In the genomic region with DNA sequence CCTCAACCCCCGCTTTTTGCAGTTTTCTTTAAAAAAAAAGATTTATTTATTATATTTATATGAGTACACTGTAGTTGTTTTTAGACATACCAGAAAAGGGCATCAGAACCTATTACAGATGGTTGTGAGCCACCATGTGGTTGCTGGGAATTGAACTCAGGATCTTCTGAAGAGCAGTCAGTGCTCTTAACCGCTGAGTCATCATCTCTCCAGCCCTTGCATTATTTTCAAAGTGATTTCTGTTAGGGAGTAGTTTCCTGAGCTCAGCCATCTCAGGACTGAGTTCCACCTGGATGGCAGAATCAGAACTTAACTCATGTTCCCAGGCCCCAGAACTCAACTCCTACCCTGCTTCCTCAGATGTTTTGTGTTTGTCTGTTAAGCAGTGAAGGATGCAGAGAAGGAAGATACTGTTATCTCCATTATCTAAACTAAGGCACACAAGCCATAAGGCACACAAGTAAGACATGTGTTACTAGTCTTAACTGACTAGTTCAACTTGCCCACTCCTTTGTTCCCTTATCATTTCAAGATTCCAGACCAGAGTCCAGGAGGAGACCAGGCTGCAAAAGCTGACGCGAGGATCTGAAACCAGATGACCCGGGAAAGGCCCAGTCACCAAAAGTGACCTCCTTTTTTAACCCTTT, we compare ENCODE assay signal across 10 mouse cellular contexts. TPM values are rescaled to one million over a fixed set of nuclear protein-coding genes. Genes with fewer than 3 reads are reported as not detected.
DNase-seq lines count a peak whose midpoint lies in the region; ATAC-seq and TF ChIP-seq lines count a peak whose summit lies in the region.
"Had no signal": no experiment of that assay in that cellular context is flagged by ENCODE, and none has a peak within 500 bp of the region (broad histone marks: within the 10 kb centered on the region; RNA-seq: fewer than 3 reads in every experiment).

No protein-coding gene starts in this region.

- peaks cover 15% of the 10 kb centered on the region; the same call in 1 of the 2 replicates for H3K36me3 ChIP-seq in heart, embryonic 10.5 days
- H3K36me3 ChIP-seq in forebrain, postnatal 0 days (ENCODE audit: insufficient read depth): no peaks in the 10 kb centered on the region; the same call in 1 of the 2 replicates
- H3K36me3 ChIP-seq in liver, embryonic 13.5 days: no peaks in the 10 kb centered on the region

- 39% methylated on average over 5 of the region's 5 CpGs for WGBS in heart, embryonic 10.5 days
- 68% methylated on average over 5 of the region's 5 CpGs for WGBS in forebrain, postnatal 0 days
- WGBS in liver, embryonic 13.5 days (ENCODE audit: insufficient replicate concordance): 40% methylated on average over 5 of the region's 5 CpGs

- ATAC-seq in forebrain, postnatal 0 days: no peak
- ATAC-seq in liver, embryonic 13.5 days (ENCODE audit: low read depth): no peak

- H3K27ac ChIP-seq in heart, embryonic 10.5 days: peak overlapping the region; percentile 90
- H3K27ac ChIP-seq in forebrain, postnatal 0 days (ENCODE audit: low read depth, low read length): no peak overlapping the region
- H3K27ac ChIP-seq in liver, embryonic 13.5 days: peak overlapping the region; percentile 68; the same call in 1 of the 2 replicates

- H3K4me2 ChIP-seq in forebrain, postnatal 0 days (ENCODE audit: low read depth): peak overlapping the region; percentile 59
- H3K4me2 ChIP-seq in liver, embryonic 13.5 days: peak overlapping the region; percentile 83

- DNase-seq in heart, embryonic 10.5 days (ENCODE audit: low spot score): no peak
- no peak for DNase-seq in heart, adult 18-20 months
- DNase-seq in 416B (ENCODE audit: low read depth): peak; percentile 49
- DNase-seq in forebrain, postnatal 0 days: no peak
- DNase-seq in liver, embryonic 13.5 days: no peak
- no peak for DNase-seq in right cerebral cortex, postnatal 10 days (ENCODE audit: low spot score in 2 of 2)
- no peak for DNase-seq in left cerebral cortex, adult 11 months (ENCODE audit: low spot score)
- DNase-seq in frontal cortex, postnatal 36 days (ENCODE audit: low spot score in 2 of 2): no peak

- no peaks in the 10 kb centered on the region for H3K9me3 ChIP-seq in heart, embryonic 10.5 days
- H3K9me3 ChIP-seq in forebrain, postnatal 0 days (ENCODE audit: low read length): no peaks in the 10 kb centered on the region
- H3K9me3 ChIP-seq in liver, embryonic 13.5 days (replicated peaks): no peaks in the 10 kb centered on the region

- no peak for TF ChIP-seq CTCF in forebrain, postnatal 0 days (IDR thresholded peaks at IDR 0.05; ENCODE audit: low read depth)

- H3K4me3 ChIP-seq in heart, embryonic 10.5 days: 0 out of 2 replicates have a peak overlapping the region, but pooled peaks have one; percentile 71
- H3K4me3 ChIP-seq in forebrain, postnatal 0 days (ENCODE audit: low read depth, low read length): no peak overlapping the region
- H3K4me3 ChIP-seq in liver, embryonic 13.5 days (replicated peaks): no peak overlapping the region

- H3K4me1 ChIP-seq in heart, embryonic 10.5 days: peaks cover 27% of the 10 kb centered on the region
- no peaks in the 10 kb centered on the region for H3K4me1 ChIP-seq in forebrain, postnatal 0 days (ENCODE audit: insufficient read depth)
- peaks cover 36% of the 10 kb centered on the region for H3K4me1 ChIP-seq in liver, embryonic 13.5 days (replicated peaks)

- H3K27me3 ChIP-seq in heart, embryonic 10.5 days (ENCODE audit: insufficient read depth, poor library complexity, severe bottlenecking): 0 out of 2 replicates have a peak, but pooled peaks cover 8% of the 10 kb centered on the region
- no peaks in the 10 kb centered on the region for H3K27me3 ChIP-seq in forebrain, postnatal 0 days (ENCODE audit: insufficient read depth, low read length)
- no peaks in the 10 kb centered on the region for H3K27me3 ChIP-seq in liver, embryonic 13.5 days

- H3K9ac ChIP-seq in forebrain, postnatal 0 days: no peak overlapping the region
- peak overlapping the region; percentile 75; the same call in 1 of the 2 replicates for H3K9ac ChIP-seq in liver, embryonic 13.5 days

RNA-seq across cellular contexts. Expression of gene Fam57b, which starts 12.4 kb away (rescaled TPM):
- polyA plus RNA-seq in heart, embryonic 10.5 days (2016; fragmentation: Nextera tagmentation; extraction: Ambion mirVana): 0.06 and 0.38 TPM in 2 replicates
- total RNA-seq in heart, adult 18-20 months (2021): 1 to 10 TPM; 8.4 to 8.6 TPM
- 33.2 and 34.4 TPM in 2 replicates for total RNA-seq in forebrain, postnatal 0 days (2014; rRNA removed)
- polyA plus RNA-seq in forebrain, postnatal 0 days (2015; fragmentation: Nextera tagmentation; extraction: Ambion mirVana): 39.0 and 42.6 TPM in 2 replicates
- 0.10 and 0.13 TPM in 2 replicates for polyA plus RNA-seq in liver, embryonic 13.5 days (2015; fragmentation: Nextera tagmentation; extraction: Ambion mirVana)

RNA-seq across cellular contexts. Expression of gene Ppp4c, which starts 17.6 kb away (rescaled TPM):
- polyA plus RNA-seq in heart, embryonic 10.5 days (2016; fragmentation: Nextera tagmentation; extraction: Ambion mirVana): 233 and 325 TPM in 2 replicates
- 10 to 100 TPM; 35.6 to 39.0 TPM for total RNA-seq in heart, adult 18-20 months (2021)
- total RNA-seq in forebrain, postnatal 0 days (2014; rRNA removed): 114 and 119 TPM in 2 replicates
- 161 and 172 TPM in 2 replicates for polyA plus RNA-seq in forebrain, postnatal 0 days (2015; fragmentation: Nextera tagmentation; extraction: Ambion mirVana)
- polyA plus RNA-seq in liver, embryonic 13.5 days (2015; fragmentation: Nextera tagmentation; extraction: Ambion mirVana): 133 and 141 TPM in 2 replicates

RNA-seq across cellular contexts. Expression of gene 4930451I11Rik, which starts 21.6 kb away (rescaled TPM):
- not detected in 2 replicates for polyA plus RNA-seq in heart, embryonic 10.5 days (2016; fragmentation: Nextera tagmentation; extraction: Ambion mirVana)
- not detected for total RNA-seq in heart, adult 18-20 months (2021)
- not detected in 2 replicates for total RNA-seq in forebrain, postnatal 0 days (2014; rRNA removed)
- polyA plus RNA-seq in forebrain, postnatal 0 days (2015; fragmentation: Nextera tagmentation; extraction: Ambion mirVana): 0.62 TPM in 1 of 2 replicates, not detected in the other
- polyA plus RNA-seq in liver, embryonic 13.5 days (2015; fragmentation: Nextera tagmentation; extraction: Ambion mirVana): not detected in 2 replicates
- total RNA-seq: adrenal gland, postnatal 14 days had no signal
- polyA plus RNA-seq: lung, adult 2 months had no signal

RNA-seq across cellular contexts. Expression of gene Tbx6, which starts 28.6 kb away (rescaled TPM):
- 0.23 and 0.53 TPM in 2 replicates for polyA plus RNA-seq in heart, embryonic 10.5 days (2016; fragmentation: Nextera tagmentation; extraction: Ambion mirVana)
- under 1 TPM; 0.27 to 0.64 TPM for total RNA-seq in heart, adult 18-20 months (2021)
- 0.31 and 0.38 TPM in 2 replicates for total RNA-seq in forebrain, postnatal 0 days (2014; rRNA removed)
- 0.10 and 0.11 TPM in 2 replicates for polyA plus RNA-seq in forebrain, postnatal 0 days (2015; fragmentation: Nextera tagmentation; extraction: Ambion mirVana)
- 0.35 and 0.45 TPM in 2 replicates for polyA plus RNA-seq in liver, embryonic 13.5 days (2015; fragmentation: Nextera tagmentation; extraction: Ambion mirVana)

RNA-seq across cellular contexts. Expression of gene Ypel3, which starts 33.1 kb away (rescaled TPM):
- polyA plus RNA-seq in heart, embryonic 10.5 days (2016; fragmentation: Nextera tagmentation; extraction: Ambion mirVana): 43.4 and 66.0 TPM in 2 replicates
- total RNA-seq in heart, adult 18-20 months (2021): 10 to 100 TPM; 43.4 to 73.3 TPM
- total RNA-seq in forebrain, postnatal 0 days (2014; rRNA removed): 162 and 237 TPM in 2 replicates
- 223 and 250 TPM in 2 replicates for polyA plus RNA-seq in forebrain, postnatal 0 days (2015; fragmentation: Nextera tagmentation; extraction: Ambion mirVana)
- polyA plus RNA-seq in liver, embryonic 13.5 days (2015; fragmentation: Nextera tagmentation; extraction: Ambion mirVana): 68.4 and 77.3 TPM in 2 replicates

Comparison
In these comparisons a context has a peak if more than half of its experiments do, and no peak if none do; other contexts are left out.
1. RNA of gene Fam57b, which starts 12.4 kb away (polyA plus RNA-seq): 39.0 to 42.6 TPM in forebrain, postnatal 0 days; 0.06 to 0.38 TPM in heart, embryonic 10.5 days and 0.10 to 0.13 TPM in liver, embryonic 13.5 days; every median in the first group is over 10 times any median in the second.